Mouse (Mus musculus): ENCODE measurements around the gene Tcf19. TPM values are rescaled to one million over a fixed set of nuclear protein-coding genes. Genes with fewer than 3 reads are reported as not detected.
A peak's percentile ranks its signal among the peaks of the same experiment; 100 is the strongest.

Gene Tcf19
- polyA plus RNA-seq, 1 experiment from 2014 or later, result 35.5 TPM

DNA sequence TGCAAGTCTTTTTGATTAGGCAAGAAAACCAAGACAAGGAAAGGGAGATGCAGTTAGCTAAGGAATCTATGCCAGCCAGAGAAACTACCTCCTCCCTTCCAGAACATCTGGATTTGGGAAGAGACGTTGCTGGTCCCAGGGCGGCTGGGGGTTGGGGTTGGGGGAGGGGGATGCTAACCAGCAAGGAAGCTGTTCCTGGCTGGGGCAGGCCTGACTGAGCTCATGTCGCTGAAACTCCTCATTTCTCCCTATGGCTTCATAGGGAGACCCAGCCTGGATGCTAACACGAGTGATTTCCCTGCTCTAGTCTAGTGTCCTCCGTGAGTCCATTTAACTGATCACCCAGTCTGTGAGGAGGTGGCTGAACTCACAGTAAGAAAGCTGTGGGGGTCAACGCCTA, 14.4 kb downstream of the Tcf19 start:
- Histone ChIP-seq H3K4me3 (replicated peaks; ENCODE audit: low read depth, low read length) (no peak overlapping the region), H3K4me1 (replicated peaks; ENCODE audit: insufficient read depth, low read length) (no peaks in the 10 kb centered on the region), H3K9ac (ENCODE audit: low read depth, low read length) (no peak overlapping the region), H3K9me3 (replicated peaks; ENCODE audit: low read length) (no peaks in the 10 kb centered on the region), H3K36me3 (ENCODE audit: insufficient read depth, low read length) (no peaks in the 10 kb centered on the region), H3K27ac (no peak overlapping the region), H3K27me3 (ENCODE audit: insufficient read depth, low read length) (0 out of 2 replicates have a peak, but pooled peaks cover 6% of the 10 kb centered on the region), H3K4me2 (ENCODE audit: low read length) (no peak overlapping the region)
- ATAC-seq (replicated peaks; ENCODE audit: low FRiP score, low read depth), result no peak
- no peak for TF ChIP-seq CTCF (IDR thresholded peaks at IDR 0.05; ENCODE audit: low read depth)
- no peak for DNase-seq (ENCODE audit: low spot score)
- WGBS, result 11% methylated on average over 6 of the region's 6 CpGs

- Histone ChIP-seq H3K36me3 (ENCODE audit: insufficient read depth, low read length) (no peaks in the 10 kb centered on the region), H3K4me1 (replicated peaks; ENCODE audit: insufficient read depth, low read length) (no peaks in the 10 kb centered on the region), H3K4me2 (ENCODE audit: low read length) (no peak overlapping the region), H3K27ac (no peak overlapping the region), H3K9ac (ENCODE audit: low read depth, low read length) (no peak overlapping the region), H3K9me3 (replicated peaks; ENCODE audit: low read length) (no peaks in the 10 kb centered on the region), H3K27me3 (ENCODE audit: insufficient read depth, low read length) (no peaks in the 10 kb centered on the region), H3K4me3 (replicated peaks; ENCODE audit: low read depth, low read length) (no peak overlapping the region)
- WGBS, result 97% methylated on average over 7 of the region's 7 CpGs
- TF ChIP-seq CTCF (IDR thresholded peaks at IDR 0.05; ENCODE audit: low read depth), result no peak
- DNase-seq (ENCODE audit: low spot score) (no peak), ATAC-seq (replicated peaks; ENCODE audit: low FRiP score, low read depth) (no peak)
Observed at GRCm38 (mm10) chr17:35497124-35497523, 19.5 kb downstream of the Tcf19 start.

GRCm38 (mm10) chr17:35490320-35490719, 26.3 kb downstream of the Tcf19 start:
- ATAC-seq (replicated peaks; ENCODE audit: low FRiP score, low read depth) (no peak), DNase-seq (ENCODE audit: low spot score) (no peak)
- Histone ChIP-seq H3K36me3 (ENCODE audit: insufficient read depth, low read length) (no peaks in the 10 kb centered on the region), H3K4me2 (ENCODE audit: low read length) (no peak overlapping the region), H3K27ac (no peak overlapping the region), H3K4me1 (replicated peaks; ENCODE audit: insufficient read depth, low read length) (no peaks in the 10 kb centered on the region), H3K27me3 (ENCODE audit: insufficient read depth, low read length) (no peaks in the 10 kb centered on the region), H3K4me3 (replicated peaks; ENCODE audit: low read depth, low read length) (no peak overlapping the region), H3K9ac (ENCODE audit: low read depth, low read length) (no peak overlapping the region), H3K9me3 (replicated peaks; ENCODE audit: low read length) (no peaks in the 10 kb centered on the region)
- 63% methylated on average over 5 of the region's 5 CpGs for WGBS
- no peak for TF ChIP-seq CTCF (IDR thresholded peaks at IDR 0.05; ENCODE audit: low read depth)

DNA sequence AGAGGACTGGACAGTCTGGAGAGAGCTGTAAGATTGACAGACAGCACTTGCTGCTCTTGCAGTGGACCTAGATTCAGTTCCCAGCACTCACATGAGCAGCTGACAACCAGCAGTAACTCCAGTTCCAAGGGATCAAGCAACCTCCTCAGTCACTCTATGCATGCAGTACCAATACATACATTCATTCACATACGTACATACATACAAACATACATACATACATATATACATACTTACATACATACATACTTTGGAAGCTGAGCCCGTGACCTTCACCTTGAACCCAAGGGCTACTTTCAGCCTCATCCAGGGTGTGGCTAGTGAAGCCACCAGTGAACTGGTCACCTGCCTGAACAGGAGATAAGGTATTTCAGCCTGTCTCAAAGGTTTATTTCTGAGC, 28.6 kb downstream of the Tcf19 start:
- ATAC-seq (replicated peaks; ENCODE audit: low FRiP score, low read depth), result no peak
- DNase-seq (ENCODE audit: low spot score), result no peak
- WGBS, result 98% methylated on average over 2 of the region's 2 CpGs

GRCm38 (mm10) chr17:35486726-35487125, 29.9 kb downstream of the Tcf19 start:
- Histone ChIP-seq H3K27ac (no peak overlapping the region), H3K36me3 (ENCODE audit: insufficient read depth, low read length) (no peaks in the 10 kb centered on the region), H3K9ac (ENCODE audit: low read depth, low read length) (no peak overlapping the region), H3K4me1 (replicated peaks; ENCODE audit: insufficient read depth, low read length) (no peaks in the 10 kb centered on the region), H3K4me2 (ENCODE audit: low read length) (no peak overlapping the region), H3K27me3 (ENCODE audit: insufficient read depth, low read length) (no peaks in the 10 kb centered on the region), H3K9me3 (replicated peaks; ENCODE audit: low read length) (no peaks in the 10 kb centered on the region), H3K4me3 (replicated peaks; ENCODE audit: low read depth, low read length) (no peak overlapping the region)
- WGBS, result 60% methylated on average over 10 of the region's 10 CpGs
- ATAC-seq (replicated peaks; ENCODE audit: low FRiP score, low read depth) (no peak), DNase-seq (ENCODE audit: low spot score) (no peak)
- TF ChIP-seq CTCF (IDR thresholded peaks at IDR 0.05; ENCODE audit: low read depth), result no peak

More for the DNA sequence above, 28.6 kb downstream of the Tcf19 start:
- no peak overlapping the region for H3K9ac ChIP-seq (ENCODE audit: low read depth, low read length)
- H3K4me3 ChIP-seq (replicated peaks; ENCODE audit: low read depth, low read length), result no peak overlapping the region
- H3K4me2 ChIP-seq (ENCODE audit: low read length), result no peak overlapping the region
- no peaks in the 10 kb centered on the region for H3K36me3 ChIP-seq (ENCODE audit: insufficient read depth, low read length)
- H3K4me1 ChIP-seq (replicated peaks; ENCODE audit: insufficient read depth, low read length), result no peaks in the 10 kb centered on the region
- no peak overlapping the region for H3K27ac ChIP-seq
- no peaks in the 10 kb centered on the region for H3K27me3 ChIP-seq (ENCODE audit: insufficient read depth, low read length)
- TF ChIP-seq CTCF (IDR thresholded peaks at IDR 0.05; ENCODE audit: low read depth), result no peak
- no peaks in the 10 kb centered on the region for H3K9me3 ChIP-seq (replicated peaks; ENCODE audit: low read length)

DNA sequence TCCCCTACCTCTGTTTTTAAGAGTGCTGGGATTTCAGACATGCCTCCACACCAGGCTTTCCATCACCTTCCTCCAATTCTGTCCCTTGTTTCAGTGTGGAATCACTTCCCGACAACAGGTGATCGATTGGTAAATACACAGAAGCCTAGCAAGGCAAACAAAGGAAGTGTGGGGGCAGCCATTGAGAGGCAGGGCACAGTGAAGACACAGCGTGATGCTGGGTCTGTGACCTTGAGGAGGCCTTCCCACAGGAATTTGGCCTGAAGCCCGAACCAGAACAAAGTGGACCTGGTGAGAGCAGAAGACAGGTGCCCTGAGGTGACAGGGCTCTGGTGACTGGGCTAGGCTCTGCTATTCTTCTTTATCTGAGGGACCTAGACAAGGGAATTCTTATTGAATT, 30.9 kb downstream of the Tcf19 start:
- Histone ChIP-seq H3K9ac (ENCODE audit: low read depth, low read length) (no peak overlapping the region), H3K9me3 (replicated peaks; ENCODE audit: low read length) (no peaks in the 10 kb centered on the region), H3K27ac (no peak overlapping the region), H3K4me3 (replicated peaks; ENCODE audit: low read depth, low read length) (no peak overlapping the region), H3K4me1 (replicated peaks; ENCODE audit: insufficient read depth, low read length) (no peaks in the 10 kb centered on the region), H3K4me2 (ENCODE audit: low read length) (no peak overlapping the region), H3K36me3 (ENCODE audit: insufficient read depth, low read length) (no peaks in the 10 kb centered on the region), H3K27me3 (ENCODE audit: insufficient read depth, low read length) (no peaks in the 10 kb centered on the region)
- DNase-seq (ENCODE audit: low spot score) (no peak), ATAC-seq (replicated peaks; ENCODE audit: low FRiP score, low read depth) (no peak)
- no peak for TF ChIP-seq CTCF (IDR thresholded peaks at IDR 0.05; ENCODE audit: low read depth)
- WGBS, result 38% methylated on average over 4 of the region's 4 CpGs

DNA sequence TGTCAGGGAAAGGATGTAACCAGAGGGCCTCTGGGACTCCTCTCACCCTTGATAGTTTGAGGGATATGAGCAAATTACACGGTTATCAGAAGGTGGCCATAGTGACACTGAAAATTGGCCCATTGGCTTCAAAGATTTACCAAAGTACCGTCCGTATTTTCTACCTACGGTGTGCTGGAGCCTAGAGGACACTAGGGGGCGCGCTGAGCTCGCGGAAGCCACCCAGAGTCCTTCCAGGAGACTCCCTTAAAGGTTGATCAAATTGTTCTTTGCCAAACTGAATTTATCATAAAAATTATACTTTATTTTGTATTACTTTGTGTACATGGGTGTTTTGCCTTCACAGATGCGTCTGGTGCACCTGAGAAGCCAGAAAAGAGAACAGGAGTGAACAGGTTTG, 32.6 kb downstream of the Tcf19 start:
- Histone ChIP-seq H3K9ac (ENCODE audit: low read depth, low read length) (no peak overlapping the region), H3K36me3 (ENCODE audit: insufficient read depth, low read length) (no peaks in the 10 kb centered on the region), H3K27me3 (ENCODE audit: insufficient read depth, low read length) (no peaks in the 10 kb centered on the region), H3K4me2 (ENCODE audit: low read length) (no peak overlapping the region), H3K27ac (no peak overlapping the region), H3K9me3 (replicated peaks; ENCODE audit: low read length) (no peaks in the 10 kb centered on the region), H3K4me3 (replicated peaks; ENCODE audit: low read depth, low read length) (no peak overlapping the region), H3K4me1 (replicated peaks; ENCODE audit: insufficient read depth, low read length) (no peaks in the 10 kb centered on the region)
- ATAC-seq (replicated peaks; ENCODE audit: low FRiP score, low read depth), result no peak
- TF ChIP-seq CTCF (IDR thresholded peaks at IDR 0.05; ENCODE audit: low read depth), result peak; percentile 92
- under 1% methylated on average over 9 of the region's 9 CpGs for WGBS
- peak; percentile 78 for DNase-seq (ENCODE audit: low spot score)

Measured in kidney, postnatal 0 days (tissue).